Mouse (Mus musculus): ENCODE data around the gene Rcor2.

The Rcor2 gene

DNA sequence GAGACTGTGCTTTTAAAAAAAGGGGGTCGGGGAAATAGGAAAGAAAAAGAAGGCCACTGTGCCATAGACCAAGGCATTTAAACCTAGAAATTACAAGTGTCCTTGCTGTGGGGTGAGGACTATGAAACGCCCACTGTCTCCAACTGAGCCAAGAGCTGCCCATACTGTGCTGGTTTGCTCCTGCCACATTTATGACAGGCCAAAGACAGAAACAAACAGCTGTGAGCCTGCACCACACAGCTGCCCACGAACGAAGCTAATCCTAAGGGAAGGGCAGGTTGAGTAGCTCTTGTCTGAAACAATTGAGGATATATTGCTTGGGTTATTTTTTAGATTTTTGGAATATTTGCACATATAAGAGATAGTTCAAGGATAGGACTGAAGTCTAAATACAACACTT, 49.7 kb downstream of the Rcor2 start:
- DNase-seq (ENCODE audit: low spot score in 2 of 2), result no peak

DNA sequence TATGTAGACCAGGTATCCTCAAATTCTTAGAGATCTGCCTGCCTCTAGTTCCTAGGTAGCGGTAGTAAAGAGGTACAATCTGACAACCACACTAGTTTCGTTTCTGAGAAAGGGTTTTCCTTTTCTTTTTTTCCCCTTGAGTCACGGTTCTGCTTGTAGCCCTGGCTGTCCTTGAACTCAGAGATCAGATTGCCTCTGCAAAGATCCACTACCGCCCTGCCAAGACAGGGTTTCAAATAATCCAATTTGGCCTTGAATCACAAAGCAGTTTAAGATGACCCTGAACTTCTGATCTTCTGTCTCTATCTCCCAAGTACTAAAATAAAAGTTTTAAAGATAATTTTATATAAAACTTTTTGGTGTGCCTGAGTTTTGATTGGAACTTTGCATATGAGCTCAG, 50.6 kb downstream of the Rcor2 start:
- no peak for DNase-seq (ENCODE audit: low spot score in 2 of 2)

DNA sequence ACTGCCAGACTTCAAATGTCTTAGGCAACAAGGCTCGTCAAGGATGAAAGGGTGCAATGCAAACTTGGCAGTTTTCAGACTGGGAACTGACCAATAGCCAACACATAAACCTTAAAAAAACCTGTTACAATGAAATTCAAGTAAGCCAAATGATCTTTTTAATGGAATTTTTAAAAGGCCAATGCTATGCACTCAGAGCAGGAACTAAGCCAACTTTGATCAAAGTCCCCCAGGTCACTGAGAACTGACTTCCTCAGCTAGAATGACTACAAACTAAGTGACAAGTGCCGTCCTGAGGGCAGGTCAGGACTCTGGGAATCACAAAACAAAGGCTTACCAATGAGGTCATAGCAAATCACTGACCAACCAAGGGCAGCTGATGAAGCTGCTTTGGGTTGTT, 53.1 kb downstream of the Rcor2 start:
- DNase-seq (ENCODE audit: low spot score in 2 of 2), result no peak

DNA sequence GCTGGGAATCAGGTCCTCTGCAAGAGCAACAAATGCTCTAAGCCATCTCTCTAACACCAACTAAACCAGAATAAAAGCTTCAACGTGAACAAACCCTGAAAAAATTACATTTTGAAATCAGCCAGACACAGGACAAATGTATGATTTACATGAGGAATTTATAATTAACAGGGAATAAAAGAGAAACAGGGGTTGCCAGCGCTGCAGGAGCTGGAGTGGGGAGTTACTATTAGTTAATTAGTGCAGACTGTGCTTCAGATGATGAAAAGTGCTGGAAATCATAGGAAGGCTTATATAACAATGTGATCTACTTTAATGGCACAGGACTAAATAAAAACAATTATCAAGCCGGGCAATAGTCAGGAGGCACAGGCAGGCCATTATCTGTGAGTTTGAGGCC, 54.3 kb downstream of the Rcor2 start:
- no peak for DNase-seq (ENCODE audit: low spot score in 2 of 2)

Data from heart, adult 9 months (tissue).